Mouse (Mus musculus): ENCODE data around the gene Sympk. TPM values are rescaled to one million over a fixed set of nuclear protein-coding genes. Genes with fewer than 3 reads are reported as not detected.

The Sympk gene
- total and polyA plus RNA-seq, 3 experiments, result 122 to 226 TPM; not detected in 1

- TF ChIP-seq NELFE (IDR thresholded peaks at IDR 0.05; ENCODE audit: low read depth, low read length) (no peak), EP300 (IDR thresholded peaks at IDR 0.05; ENCODE audit: low read depth in 1 of 2, low read length in 2 of 2) (peak; percentile 10 to 81; a peak in 3 of 4 replicates), RCOR1 (IDR thresholded peaks at IDR 0.05; ENCODE audit: low read depth, low read length) (0 out of 2 replicates have a peak, but pooled peaks have one; percentile 45), GATA1 (IDR thresholded peaks at IDR 0.05; ENCODE audit: low read depth, low read length) (peak; percentile 60), ZNF384 (IDR thresholded peaks at IDR 0.05; ENCODE audit: low read depth, low read length) (0 out of 2 replicates have a peak, but pooled peaks have one; percentile 33), TCF12 (IDR thresholded peaks at IDR 0.05; ENCODE audit: low read depth, low read length) (0 out of 2 replicates have a peak, but pooled peaks have one; percentile 9), JUND (IDR thresholded peaks at IDR 0.05; ENCODE audit: low read depth, low read length) (peak; percentile 63; the same call in 1 of the 2 replicates), SIN3A (IDR thresholded peaks at IDR 0.05; ENCODE audit: low read length) (no peak)
- H3K36me3 ChIP-seq (ENCODE audit: control insufficient read depth in 1 of 2, insufficient read depth in 2 of 2, low read length in 2 of 2), result peaks cover 8 to 22% of the 10 kb centered on the region in 2 experiments
- DNase-seq (ENCODE audit: low read depth, low spot score), result peak; percentile 79
These were observed 3.9 kb downstream of the Sympk start for GRCm38 (mm10) chr7:19028067-19028466.

GRCm38 (mm10) chr7:19029084-19029653 lies 5.0 kb downstream of the Sympk start:
- H3K36me3 ChIP-seq (ENCODE audit: control insufficient read depth in 1 of 2, insufficient read depth in 2 of 2, low read length in 2 of 2), result peaks cover 8 to 22% of the 10 kb centered on the region in 2 experiments
- peak; percentile 75 for DNase-seq (ENCODE audit: low read depth, low spot score)
- no peaks in the 10 kb centered on the region for H3K27me3 ChIP-seq (ENCODE audit: control insufficient read depth in 1 of 2, insufficient read depth in 2 of 2, low read length in 2 of 2)
- no peak overlapping the region for H3K27ac ChIP-seq (ENCODE audit: control insufficient read depth, low read depth, low read length)
- peaks cover 21% of the 10 kb centered on the region for H3K79me2 ChIP-seq (ENCODE audit: control insufficient read depth, insufficient read depth, low read length, poor library complexity)
- H3K4me3 ChIP-seq (ENCODE audit: control insufficient read depth in 1 of 2, insufficient read depth in 1 of 2, low read depth in 2 of 2, low read length in 2 of 2), result no peak overlapping the region
- H3K9ac ChIP-seq (ENCODE audit: control insufficient read depth, low read depth, low read length, poor library complexity, severe bottlenecking), result no peak overlapping the region
- TF ChIP-seq TAL1 (IDR thresholded peaks at IDR 0.05; ENCODE audit: low read length) (no peak), CHD2 (IDR thresholded peaks at IDR 0.05; ENCODE audit: low read length) (no peak), POLR2A (IDR thresholded peaks at IDR 0.05; ENCODE audit: control insufficient read depth in 1 of 2, insufficient read depth in 1 of 2, low read depth in 1 of 2, low read length in 2 of 2, poor library complexity in 1 of 2) (no peak), MAZ (IDR thresholded peaks at IDR 0.05; ENCODE audit: low read depth, low read length) (no peak), MXI1 (IDR thresholded peaks at IDR 0.05; ENCODE audit: low read depth, low read length) (no peak), SIN3A (IDR thresholded peaks at IDR 0.05; ENCODE audit: low read length) (no peak), JUND (IDR thresholded peaks at IDR 0.05; ENCODE audit: low read depth, low read length) (no peak), RAD21 (IDR thresholded peaks at IDR 0.05; ENCODE audit: low read depth, low read length) (peak; percentile 36), CTCF (IDR thresholded peaks at IDR 0.05 in 2 of 3, conservative IDR thresholded peaks at IDR 0.05 in 1 of 3; ENCODE audit: control insufficient read depth in 1 of 3, insufficient read depth in 1 of 3, low read depth in 2 of 3, low read length in 3 of 3, poor library complexity in 1 of 3, severe bottlenecking in 1 of 3) (peak; percentile 72 to 85 (median 83)), ELF1 (IDR thresholded peaks at IDR 0.05; ENCODE audit: low read depth, low read length) (no peak), SMC3 (IDR thresholded peaks at IDR 0.05; ENCODE audit: low read depth, low read length) (peak; percentile 55), CHD1 (IDR thresholded peaks at IDR 0.05; ENCODE audit: low read depth, low read length) (no peak), NRF1 (IDR thresholded peaks at IDR 0.05; ENCODE audit: insufficient read depth, low read depth, low read length, poor library complexity, severe bottlenecking) (no peak), MEF2A (IDR thresholded peaks at IDR 0.05; ENCODE audit: extremely low read depth, insufficient replicate concordance, low read depth, low read length, poor library complexity, severe bottlenecking) (no peak), TBP (IDR thresholded peaks at IDR 0.05; ENCODE audit: low read depth, low read length) (no peak)
- H3K4me1 ChIP-seq (ENCODE audit: control insufficient read depth in 1 of 2, insufficient read depth in 2 of 2, low read length in 2 of 2), result peaks cover 9 to 14% of the 10 kb centered on the region in 2 experiments
- H3K9me3 ChIP-seq (replicated peaks; ENCODE audit: insufficient read depth, low read length), result no peaks in the 10 kb centered on the region

More at GRCm38 (mm10) chr7:19028067-19028466, 3.9 kb downstream of the Sympk start:
- Histone ChIP-seq H3K4me1 (ENCODE audit: control insufficient read depth in 1 of 2, insufficient read depth in 2 of 2, low read length in 2 of 2) (peaks cover 9 to 19% of the 10 kb centered on the region in 2 experiments), H3K4me3 (ENCODE audit: control insufficient read depth in 1 of 2, insufficient read depth in 1 of 2, low read depth in 2 of 2, low read length in 2 of 2) (no peak overlapping the region), H3K9me3 (replicated peaks; ENCODE audit: insufficient read depth, low read length) (no peaks in the 10 kb centered on the region), H3K9ac (ENCODE audit: control insufficient read depth, low read depth, low read length, poor library complexity, severe bottlenecking) (no peak overlapping the region), H3K27me3 (ENCODE audit: control insufficient read depth in 1 of 2, insufficient read depth in 2 of 2, low read length in 2 of 2) (no peaks in the 10 kb centered on the region; a peak in 1 of 4 replicates), H3K27ac (ENCODE audit: control insufficient read depth, low read depth, low read length) (no peak overlapping the region), H3K79me2 (ENCODE audit: control insufficient read depth, insufficient read depth, low read length, poor library complexity) (peaks cover 22% of the 10 kb centered on the region)

Measured in MEL (cell line).